ENCODE assay signal across 8 mouse cellular contexts in the genomic region with DNA sequence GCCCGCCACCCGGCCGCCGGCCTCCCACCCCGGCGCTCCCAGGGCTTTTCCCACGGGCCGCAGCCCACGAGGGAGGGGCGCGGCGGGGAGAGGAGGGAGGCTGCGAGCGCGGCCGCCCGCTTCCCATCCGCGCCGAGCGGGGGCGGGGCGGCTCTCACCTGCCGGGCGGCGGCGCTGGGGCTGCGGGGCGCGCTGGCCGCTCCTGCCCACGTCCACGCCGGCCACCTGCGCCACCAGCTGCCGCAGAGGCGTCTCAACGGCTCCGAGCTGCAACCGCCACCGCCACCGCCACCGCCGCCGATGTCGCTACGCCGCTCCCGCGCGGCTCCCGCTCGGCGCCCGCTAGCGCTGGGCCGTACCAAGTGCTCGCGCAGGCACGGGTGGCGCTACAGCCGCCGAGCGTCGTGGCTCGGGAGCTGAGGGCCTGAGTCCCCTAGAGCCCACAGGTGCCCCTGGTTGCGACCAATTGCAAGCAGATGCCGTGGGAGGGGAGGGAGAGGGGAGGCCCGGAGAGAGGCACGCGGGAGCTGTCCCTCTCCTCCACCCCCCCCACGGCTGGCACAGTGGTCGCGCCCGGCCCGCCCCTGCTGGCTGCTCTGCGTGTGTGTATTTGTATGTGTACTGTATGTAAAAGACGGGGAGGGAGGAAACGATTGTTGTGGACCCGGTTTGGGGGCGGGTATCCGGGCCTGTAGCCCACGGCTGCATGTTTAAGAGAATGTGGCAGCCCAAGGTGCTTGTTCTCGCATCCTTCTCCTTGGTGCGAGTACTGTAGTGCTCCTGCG. TPM values are rescaled to one million over a fixed set of nuclear protein-coding genes. Genes with fewer than 3 reads are reported as not detected.
DNase-seq lines count a peak whose midpoint lies in the region; ATAC-seq and TF ChIP-seq lines count a peak whose summit lies in the region.

Psip1 (minus strand) TSS at position 343 of the 785 bp plus-strand sequence.

- peak within 1 kb of the TSS; percentile 100 for H3K27ac ChIP-seq in forebrain, postnatal 0 days (ENCODE audit: low read depth, low read length)
- peak within 1 kb of the TSS; percentile 97 for H3K27ac ChIP-seq in lung, embryonic 15.5 days

- under 1% methylated on average over 70 of the region's 86 CpGs for WGBS in forebrain, postnatal 0 days
- 1% methylated on average over 69 of the region's 86 CpGs for WGBS in lung, embryonic 15.5 days

- peak within 1 kb of the TSS; percentile 70 for H3K4me2 ChIP-seq in forebrain, postnatal 0 days (ENCODE audit: low read depth)
- peak within 1 kb of the TSS; percentile 80 for H3K4me2 ChIP-seq in lung, embryonic 15.5 days

- peaks cover 17% of the 10 kb centered on the region for H3K4me1 ChIP-seq in G1E (ENCODE audit: insufficient read depth, low read depth, low read length)
- H3K4me1 ChIP-seq in forebrain, postnatal 0 days (ENCODE audit: insufficient read depth) = peaks cover 6% of the 10 kb centered on the region
- H3K4me1 ChIP-seq in lung, embryonic 15.5 days = peaks cover 14% of the 10 kb centered on the region

- ATAC-seq in G1E (ENCODE audit: extremely low read depth, insufficient number of reproducible peaks, low FRiP score, poor library complexity, severe bottlenecking) = peak; percentile 69
- peak; percentile 91 for ATAC-seq in forebrain, postnatal 0 days
- peak; percentile 90 for ATAC-seq in lung, embryonic 15.5 days (ENCODE audit: borderline replicate concordance, extremely low read depth, low FRiP score, low TSS enrichment)

- peak within 1 kb of the TSS; percentile 93 for H3K9ac ChIP-seq in forebrain, postnatal 0 days
- H3K9ac ChIP-seq in lung, embryonic 15.5 days = peak within 1 kb of the TSS; percentile 81

- TF ChIP-seq CTCF in G1E (IDR thresholded peaks at IDR 0.05; ENCODE audit: low read depth, low read length) = no peak
- peak; percentile 66 for TF ChIP-seq CTCF in forebrain, postnatal 0 days (IDR thresholded peaks at IDR 0.05; ENCODE audit: low read depth)

- peak; percentile 74 for DNase-seq in G1E (ENCODE audit: low spot score)
- peak; percentile 93 to 95 for DNase-seq in cerebellum, adult 18-20 months
- peak; percentile 95 for DNase-seq in forebrain, postnatal 0 days
- DNase-seq in heart, postnatal 4 days = peak; percentile 91
- peak; percentile 84 to 85 for DNase-seq in layer of hippocampus, adult 8-10 months (ENCODE audit: low spot score in 2 of 2)
- peak; percentile 57 for DNase-seq in ovary, adult 18-20 months (ENCODE audit: low spot score)
- peak; percentile 92 for DNase-seq in thymus, postnatal 0 days (ENCODE audit: low spot score)

- H3K9me3 ChIP-seq in G1E (replicated peaks) = no peaks in the 10 kb centered on the region
- no peaks in the 10 kb centered on the region for H3K9me3 ChIP-seq in forebrain, postnatal 0 days (ENCODE audit: low read length)
- no peaks in the 10 kb centered on the region for H3K9me3 ChIP-seq in lung, embryonic 15.5 days

- peak within 1 kb of the TSS; percentile 84 for H3K4me3 ChIP-seq in G1E (ENCODE audit: low read depth, low read length)
- peak within 1 kb of the TSS; percentile 99 for H3K4me3 ChIP-seq in forebrain, postnatal 0 days (ENCODE audit: low read depth, low read length)
- peak within 1 kb of the TSS; percentile 96 for H3K4me3 ChIP-seq in lung, embryonic 15.5 days

- peaks cover 29% of the 10 kb centered on the region for H3K36me3 ChIP-seq in G1E (replicated peaks)
- peaks cover 17% of the 10 kb centered on the region for H3K36me3 ChIP-seq in forebrain, postnatal 0 days (ENCODE audit: insufficient read depth)
- H3K36me3 ChIP-seq in lung, embryonic 15.5 days = peaks cover 20% of the 10 kb centered on the region

- H3K27me3 ChIP-seq in G1E (ENCODE audit: insufficient read depth, low read length) = no peaks in the 10 kb centered on the region
- no peaks in the 10 kb centered on the region for H3K27me3 ChIP-seq in forebrain, postnatal 0 days (ENCODE audit: insufficient read depth, low read length)
- H3K27me3 ChIP-seq in lung, embryonic 15.5 days = no peaks in the 10 kb centered on the region

RNA-seq across cellular contexts. Expression of gene Psip1, which starts in this region (rescaled TPM):
- total RNA-seq in G1E (2014; fragmentation: Nextera tagmentation) = 252 and 284 TPM in 2 replicates
- 132 and 170 TPM in 2 replicates for total RNA-seq in G1E (2017)
- 67.3 and 85.9 TPM in 2 replicates for polyA plus RNA-seq in G1E (2012)
- 248 and 298 TPM in 2 replicates for total RNA-seq in forebrain, postnatal 0 days (2014; rRNA removed)
- polyA plus RNA-seq in forebrain, postnatal 0 days (2015; fragmentation: Nextera tagmentation; extraction: Ambion mirVana) = 284 and 309 TPM in 2 replicates
- total RNA-seq in heart, postnatal 4 days (2021) = 10 to 100 TPM; 64.5 to 68.7 TPM
- total RNA-seq in layer of hippocampus, adult 8-10 months (2022) = 100 to 1,000 TPM; 191 to 205 (median 200) TPM
- 113 and 119 TPM in 2 replicates for polyA plus RNA-seq in lung, embryonic 15.5 days (2015; fragmentation: Nextera tagmentation; extraction: Ambion mirVana)
- 146 and 147 TPM in 2 replicates for polyA plus RNA-seq in thymus, postnatal 0 days (2015; fragmentation: Nextera tagmentation; extraction: Ambion mirVana)

Comparison
In these comparisons a context has a peak if more than half of its experiments do, and no peak if none do; other contexts are left out.
1. Peak in every context shown above with its lines: DNase-seq, ATAC-seq, H3K4me3 ChIP-seq and H3K27ac ChIP-seq.